Mouse (Mus musculus) forebrain, embryonic 16.5 days (tissue): Measurements from ENCODE around the gene Armcx5. TPM values are rescaled to one million over a fixed set of nuclear protein-coding genes. Genes with fewer than 3 reads are reported as not detected.
"Not testable (repeated sequence)": the region's sequence is repeated elsewhere in the genome, so short reads cannot be mapped to it uniquely, and the experiment has no call there.

Experiments used
- ATAC-seq: fragments of 200-750 bp; cut with Nextera tagmentation; 2 replicates; pipeline ENCODE4 v1.8.0; 2017; ENCODE audit warnings: mild to moderate bottlenecking, moderate library complexity
- H3K27ac ChIP-seq: fragments of 300-500 bp; sonication (generic); 2 replicates; pipeline ENCODE4 v1.5.1; 2014; ENCODE audit warnings: low read length, control low read depth
- H3K27me3 ChIP-seq: fragments of 300-500 bp; sonication (generic); replicated peaks from 2 replicates; pipeline ENCODE4 v1.6.1; 2014; ENCODE audit warnings: low read length; ENCODE audit not compliant: control insufficient read depth, insufficient read depth
- H3K36me3 ChIP-seq: fragments of 300-500 bp; sonication (generic); 2 replicates; pipeline ENCODE4 v1.6.1; 2014; ENCODE audit not compliant: control insufficient read depth, insufficient read depth
- H3K4me1 ChIP-seq: fragments of 300-500 bp; sonication (generic); replicated peaks from 2 replicates; pipeline ENCODE4 v1.6.1; 2014; ENCODE audit warnings: low read length; ENCODE audit not compliant: control insufficient read depth, insufficient read depth
- H3K4me2 ChIP-seq: fragments of 300-500 bp; sonication (generic); 2 replicates; pipeline ENCODE4 v1.6.1; 2014; ENCODE audit warnings: mild to moderate bottlenecking, low read length, control low read depth
- H3K4me3 ChIP-seq: fragments of 300-500 bp; sonication (generic); replicated peaks from 2 replicates; pipeline ENCODE4 v1.5.1; 2014; ENCODE audit warnings: mild to moderate bottlenecking, low read length, control low read depth
- H3K9ac ChIP-seq: fragments of 300-500 bp; sonication (generic); replicated peaks from 2 replicates; pipeline ENCODE4 v1.6.1; 2014; ENCODE audit warnings: low read depth, low read length, control low read depth
- H3K9me3 ChIP-seq: fragments of 300-500 bp; sonication (generic); 2 replicates; pipeline ENCODE4 v1.6.1; 2016; ENCODE audit warnings: low read length; ENCODE audit not compliant: control insufficient read depth
- WGBS: fragments of 180-500 bp; shearing (Covaris S2); extraction: QIAGEN DNeasy Blood & Tissue Kit; methylation state at CpG from one replicate; pipeline ENCODE4 v1.1.7; 2014; 5-methylcytosine and 5-hydroxymethylcytosine counted together
- polyA plus RNA-seq: library from polyadenylated mRNA; unstranded; fragments of >200 nt; fragmentation: Nextera tagmentation; extraction: Ambion mirVana; gene quantifications from 2 replicates; pipeline ENCODE4 v1.2.1, GENCODE M21; 2015

Armcx5 gene
- polyA plus RNA-seq, 1 experiment from 2014 or later = 13.8 TPM

DNA sequence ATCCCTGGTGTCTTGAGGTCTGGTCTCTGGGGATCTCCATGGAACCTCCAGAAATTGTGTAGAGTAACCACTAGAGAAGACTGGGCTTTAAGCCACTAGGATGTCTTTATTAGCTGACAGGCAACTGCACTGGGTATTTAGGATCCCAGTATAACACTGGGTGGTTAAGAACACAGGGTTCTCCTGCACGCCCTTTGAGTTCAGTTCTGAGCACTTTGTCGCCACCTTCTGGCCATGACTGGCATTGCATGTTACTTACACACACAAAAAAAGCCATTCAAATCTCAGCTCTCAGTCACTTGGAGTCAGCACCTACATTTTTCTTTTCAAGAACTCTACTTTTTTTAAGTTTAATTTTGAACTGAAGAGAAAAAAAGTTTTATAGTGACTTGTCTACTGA lies 10.3 kb downstream of the Armcx5 start:
- peaks cover 4% of the 10 kb centered on the region; the same call in 1 of the 2 replicates for H3K36me3 ChIP-seq
- no peaks in the 10 kb centered on the region for H3K4me1 ChIP-seq
- no peaks in the 10 kb centered on the region for H3K9me3 ChIP-seq
- H3K27ac ChIP-seq = no peak overlapping the region
- WGBS = 0% methylated on average over 2 of the region's 2 CpGs
- no peaks in the 10 kb centered on the region for H3K27me3 ChIP-seq
- H3K4me2 ChIP-seq = no peak overlapping the region
- H3K9ac ChIP-seq = no peak overlapping the region
- no peak overlapping the region for H3K4me3 ChIP-seq
- ATAC-seq = peak; percentile 71

DNA sequence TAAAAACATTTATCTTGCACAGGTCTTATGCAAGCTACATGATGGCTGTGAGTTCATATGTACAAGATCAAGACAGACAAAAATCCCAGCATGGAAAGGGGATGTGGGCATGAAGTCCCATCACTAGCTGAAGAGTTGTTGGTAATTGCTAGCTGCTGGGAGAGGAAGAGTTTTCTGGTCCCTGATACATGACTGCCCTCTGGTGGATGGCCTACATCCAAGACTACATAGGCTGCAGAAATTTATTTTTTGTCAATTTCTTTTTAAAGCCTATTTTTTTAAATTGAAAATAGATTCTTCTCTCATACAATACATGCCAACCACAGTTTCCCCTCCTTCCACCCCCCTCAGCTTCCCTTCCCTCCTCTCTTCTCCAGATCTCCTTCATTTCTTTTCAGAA lies 19.2 kb downstream of the Armcx5 start:
- H3K27me3 ChIP-seq = no peaks in the 10 kb centered on the region
- ATAC-seq = no peak
- H3K27ac ChIP-seq = no peak overlapping the region

DNA sequence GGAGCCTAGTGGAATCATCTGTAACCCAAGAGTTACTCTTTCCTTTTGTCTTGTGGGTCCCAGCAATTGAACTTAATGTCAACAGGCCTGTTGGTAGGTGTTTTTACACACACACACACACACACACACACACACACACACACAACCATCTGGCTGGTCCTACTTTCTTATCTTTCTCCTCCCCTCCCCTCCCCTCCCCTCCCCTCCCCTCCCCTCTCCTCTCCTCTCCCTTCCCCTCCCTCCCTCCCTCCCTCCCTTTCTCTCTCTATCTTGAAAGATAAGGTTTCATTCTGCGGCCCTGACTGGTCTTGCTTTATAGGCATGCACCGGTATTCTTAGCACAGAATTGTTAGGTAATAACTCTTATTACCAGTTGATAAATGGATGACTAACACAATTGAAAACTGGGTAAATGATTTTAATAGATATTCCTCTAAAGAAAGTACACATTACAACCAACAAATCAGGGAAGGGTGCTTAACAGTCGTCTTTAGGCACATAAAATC lies 25.6 kb downstream of the Armcx5 start:
- H3K27ac ChIP-seq = no peak overlapping the region
- H3K4me2 ChIP-seq = no peak overlapping the region
- no peak overlapping the region for H3K9ac ChIP-seq
- no peaks in the 10 kb centered on the region for H3K36me3 ChIP-seq
- WGBS = 63% methylated on average over 2 of the region's 3 CpGs
- no peaks in the 10 kb centered on the region for H3K9me3 ChIP-seq
- no peak overlapping the region for H3K4me3 ChIP-seq
- H3K4me1 ChIP-seq = no peaks in the 10 kb centered on the region
- ATAC-seq = no peak
- no peaks in the 10 kb centered on the region for H3K27me3 ChIP-seq

More for the DNA sequence above, 19.2 kb downstream of the Armcx5 start:
- Histone ChIP-seq H3K4me3 (no peak overlapping the region), H3K9me3 (no peaks in the 10 kb centered on the region), H3K9ac (no peak overlapping the region), H3K36me3 (no peaks in the 10 kb centered on the region), H3K4me2 (no peak overlapping the region), H3K4me1 (no peaks in the 10 kb centered on the region)

DNA sequence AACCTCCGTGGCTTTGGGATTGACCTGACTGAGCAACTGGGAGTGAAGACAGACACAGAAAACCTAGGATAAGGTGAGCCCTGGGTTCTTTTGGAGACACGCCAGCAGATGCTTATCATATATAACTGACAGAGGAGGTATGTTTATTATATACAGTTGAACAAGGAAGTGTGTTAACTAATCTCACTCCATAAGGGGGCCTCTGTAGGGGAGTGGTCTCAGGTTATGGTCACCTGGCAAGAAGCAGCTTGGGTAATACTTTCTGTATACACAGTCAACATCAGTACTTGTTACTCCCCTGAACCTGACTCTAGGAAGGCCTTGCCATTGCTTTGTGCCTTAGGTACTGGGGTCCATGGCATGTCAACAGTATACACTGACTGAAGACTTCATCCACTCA lies 26.0 kb downstream of the Armcx5 start:
- H3K4me2 ChIP-seq = no peak overlapping the region
- no peaks in the 10 kb centered on the region for H3K4me1 ChIP-seq
- 80% methylated on average over 2 of the region's 2 CpGs for WGBS
- H3K9ac ChIP-seq = no peak overlapping the region
- H3K27ac ChIP-seq = no peak overlapping the region
- H3K9me3 ChIP-seq = no peaks in the 10 kb centered on the region
- no peaks in the 10 kb centered on the region for H3K36me3 ChIP-seq
- no peak overlapping the region for H3K4me3 ChIP-seq
- no peaks in the 10 kb centered on the region for H3K27me3 ChIP-seq
- ATAC-seq = no peak

DNA sequence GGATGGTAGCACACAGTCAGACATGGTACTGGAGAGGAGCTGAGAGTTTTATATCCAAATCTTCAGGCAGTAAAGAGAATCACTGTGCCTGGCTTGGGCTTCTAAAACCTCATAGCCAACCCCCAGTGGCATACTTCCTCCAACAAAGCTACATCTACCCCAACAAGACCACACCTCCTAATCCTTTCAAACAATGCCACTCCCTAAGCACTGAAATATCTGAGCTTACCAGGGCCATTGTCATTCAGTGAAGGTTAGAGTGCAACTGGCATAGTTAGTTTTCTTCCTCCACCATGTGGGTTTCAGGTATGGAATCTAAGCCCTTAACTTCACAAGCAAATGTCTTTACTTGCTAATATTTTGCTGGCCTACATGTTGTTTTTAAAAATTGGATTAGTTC lies 49.0 kb downstream of the Armcx5 start:
- no peak overlapping the region for H3K4me2 ChIP-seq
- no peak overlapping the region for H3K27ac ChIP-seq
- no peak for ATAC-seq
- H3K4me1 ChIP-seq = no peaks in the 10 kb centered on the region; the same call in 1 of the 2 replicates
- H3K9me3 ChIP-seq = no peaks in the 10 kb centered on the region
- no peaks in the 10 kb centered on the region for H3K36me3 ChIP-seq
- H3K4me3 ChIP-seq = no peak overlapping the region
- no peak overlapping the region for H3K9ac ChIP-seq
- no peaks in the 10 kb centered on the region for H3K27me3 ChIP-seq

DNA sequence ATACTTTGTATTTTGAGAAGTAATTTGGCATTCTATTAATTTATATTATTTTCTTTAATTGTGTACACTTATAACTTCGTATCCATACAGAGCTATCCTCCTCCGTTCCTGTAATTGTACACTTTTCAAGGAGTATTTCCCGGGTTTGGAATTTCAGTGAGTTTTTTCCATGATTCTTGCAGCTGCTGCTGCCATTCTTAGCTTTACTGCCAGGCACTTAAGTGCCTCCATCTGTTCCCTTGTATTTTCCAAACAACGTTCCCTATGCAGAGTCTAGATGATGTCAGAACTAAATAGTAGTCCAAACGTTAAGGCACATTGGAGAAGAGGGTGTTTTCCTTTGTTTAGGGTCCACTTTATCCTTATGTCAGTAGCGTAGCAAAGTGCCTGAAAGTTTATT lies 49.8 kb downstream of the Armcx5 start:
- H3K4me2 ChIP-seq = no peak overlapping the region
- H3K9ac ChIP-seq = no peak overlapping the region
- no peaks in the 10 kb centered on the region for H3K36me3 ChIP-seq
- H3K9me3 ChIP-seq = no peaks in the 10 kb centered on the region
- no peaks in the 10 kb centered on the region; the same call in 1 of the 2 replicates for H3K4me1 ChIP-seq
- no peaks in the 10 kb centered on the region for H3K27me3 ChIP-seq
- 43% methylated on average over 6 of the region's 6 CpGs for WGBS
- H3K27ac ChIP-seq = peak overlapping the region; percentile 25
- ATAC-seq = no peak
- no peak overlapping the region for H3K4me3 ChIP-seq

DNA sequence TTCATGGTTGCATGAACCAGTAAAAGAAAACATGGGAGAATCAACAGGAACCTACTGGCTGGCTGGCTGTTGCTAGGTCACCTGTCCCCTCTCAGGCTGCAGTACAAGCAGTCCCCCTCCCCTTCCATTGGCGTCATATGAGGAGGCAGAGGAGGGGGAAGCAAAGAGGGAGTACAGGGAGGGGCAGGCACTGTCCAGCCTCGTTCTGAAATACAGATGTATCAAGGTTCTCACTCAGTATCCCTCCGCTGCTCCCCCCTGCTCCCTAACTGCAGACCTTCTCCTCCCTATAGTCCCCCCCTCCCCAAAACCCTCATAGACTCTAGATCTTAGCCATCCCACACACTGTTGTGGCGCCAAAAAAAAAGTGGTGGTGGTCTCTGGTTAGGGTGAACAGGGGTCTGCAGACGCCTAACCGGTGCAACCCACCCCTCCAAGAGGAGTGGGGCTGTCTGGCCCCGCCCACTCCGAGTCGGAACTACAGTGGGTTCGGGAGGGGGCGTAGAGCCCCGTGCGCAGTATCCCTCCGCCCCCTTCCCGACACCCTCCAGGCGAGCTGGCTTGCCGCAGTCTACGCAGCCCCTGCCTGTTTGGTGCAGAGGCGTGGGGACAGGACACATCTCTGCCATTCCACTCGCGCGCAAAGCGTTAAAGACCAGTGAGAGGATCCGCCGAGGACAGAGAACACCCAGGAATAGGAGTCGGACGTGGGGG lies 53.2 kb downstream of the Armcx5 start:
- ATAC-seq = peak; percentile 91
- Histone ChIP-seq H3K9ac (peak overlapping the region; percentile 69), H3K4me2 (peak overlapping the region; percentile 55), H3K27ac (peak overlapping the region; percentile 63), H3K4me3 (peak overlapping the region; percentile 61)
- H3K27me3 ChIP-seq, H3K9me3 ChIP-seq, H3K4me1 ChIP-seq, H3K36me3 ChIP-seq: not testable (repeated sequence)
- WGBS = 21% methylated on average over 21 of the region's 27 CpGs

DNA sequence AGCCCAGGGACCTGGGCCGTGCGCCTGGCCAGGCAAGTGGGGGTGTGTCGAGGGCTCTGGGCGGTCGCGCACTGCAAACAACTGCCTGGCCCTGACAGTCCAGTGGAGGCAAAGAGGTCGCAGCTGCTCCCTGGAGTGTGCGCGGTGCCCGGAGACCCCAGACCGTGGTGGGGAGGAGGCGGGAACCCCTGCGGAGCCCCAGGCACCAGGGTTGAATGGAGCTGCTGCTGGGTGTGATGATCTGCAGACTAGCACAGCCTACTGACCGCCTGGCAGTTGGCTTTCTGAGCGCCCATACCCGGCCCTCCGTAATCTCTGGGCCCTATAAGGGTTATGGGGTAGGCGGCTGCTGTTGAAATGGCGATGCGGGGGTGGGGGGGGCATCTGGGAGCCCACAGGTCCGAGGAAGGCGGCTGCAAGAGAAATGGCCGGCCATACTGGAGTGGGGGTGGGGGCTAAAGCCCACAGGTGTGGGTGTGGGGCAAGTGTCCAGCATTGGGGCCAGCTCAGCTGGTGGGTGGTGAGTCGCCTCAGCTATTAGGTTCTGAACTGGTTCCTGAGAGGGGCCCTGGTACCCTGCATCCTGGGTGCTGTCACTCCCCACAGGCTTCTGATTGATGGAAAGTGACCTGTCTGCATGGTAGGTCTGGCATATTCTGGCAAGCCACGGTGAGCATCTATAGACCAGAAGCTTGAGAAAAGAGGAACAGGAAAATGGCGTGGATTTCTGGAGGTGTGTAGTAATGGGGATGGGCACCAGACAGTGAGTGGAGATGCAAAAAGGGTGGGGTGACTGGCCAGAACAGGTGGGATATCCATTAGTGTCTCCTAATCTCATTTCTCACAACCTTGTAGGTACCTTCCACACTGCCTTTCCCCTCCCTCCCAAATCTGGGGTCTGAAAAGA lies 54.0 kb downstream of the Armcx5 start:
- Histone ChIP-seq H3K9ac (peak overlapping the region; percentile 69), H3K4me2 (peak overlapping the region; percentile 55), H3K4me3 (peak overlapping the region; percentile 61), H3K27ac (peak overlapping the region; percentile 63)
- not testable (repeated sequence) for H3K27me3 ChIP-seq, H3K4me1 ChIP-seq, H3K9me3 ChIP-seq, H3K36me3 ChIP-seq
- peak; percentile 47 for ATAC-seq
- WGBS = 12% methylated on average over 16 of the region's 26 CpGs
